Mouse (Mus musculus) brown adipose tissue, adult 24 weeks (tissue): ENCODE data around the gene Nhlrc2. TPM values are rescaled to one million over a fixed set of nuclear protein-coding genes. Genes with fewer than 3 reads are reported as not detected.
"Not testable (repeated sequence)": the region's sequence is repeated elsewhere in the genome, so short reads cannot be mapped to it uniquely, and the experiment has no call there.

ENCODE experiments used
- H3K27ac ChIP-seq: fragments of 200-500 bp; replicated peaks from 2 replicates; pipeline ENCODE4 v1.5.1; 2012; ENCODE audit warnings: low read depth, mild to moderate bottlenecking, low read length
- H3K4me1 ChIP-seq: fragments of 200-500 bp; 2 replicates; pipeline ENCODE4 v1.6.1; 2012; ENCODE audit warnings: low read length, mixed read lengths; ENCODE audit not compliant: control insufficient read depth, insufficient read depth, insufficient read length
- H3K4me3 ChIP-seq: fragments of 200-500 bp; 2 replicates; pipeline ENCODE4 v1.5.1; 2012; ENCODE audit warnings: low read depth, mild to moderate bottlenecking, low read length, moderate library complexity; ENCODE audit not compliant: insufficient read depth
- polyA plus RNA-seq: library from polyadenylated mRNA; stranded (reverse); fragments of >200 nt; gene quantifications from 2 replicates; pipeline ENCODE4 v1.2.4, GENCODE M21; 2012; ENCODE audit not compliant: missing spikeins, insufficient read depth, insufficient read length

The Nhlrc2 gene
- polyA plus RNA-seq, result 9.3 and 9.9 TPM in 2 replicates

DNA sequence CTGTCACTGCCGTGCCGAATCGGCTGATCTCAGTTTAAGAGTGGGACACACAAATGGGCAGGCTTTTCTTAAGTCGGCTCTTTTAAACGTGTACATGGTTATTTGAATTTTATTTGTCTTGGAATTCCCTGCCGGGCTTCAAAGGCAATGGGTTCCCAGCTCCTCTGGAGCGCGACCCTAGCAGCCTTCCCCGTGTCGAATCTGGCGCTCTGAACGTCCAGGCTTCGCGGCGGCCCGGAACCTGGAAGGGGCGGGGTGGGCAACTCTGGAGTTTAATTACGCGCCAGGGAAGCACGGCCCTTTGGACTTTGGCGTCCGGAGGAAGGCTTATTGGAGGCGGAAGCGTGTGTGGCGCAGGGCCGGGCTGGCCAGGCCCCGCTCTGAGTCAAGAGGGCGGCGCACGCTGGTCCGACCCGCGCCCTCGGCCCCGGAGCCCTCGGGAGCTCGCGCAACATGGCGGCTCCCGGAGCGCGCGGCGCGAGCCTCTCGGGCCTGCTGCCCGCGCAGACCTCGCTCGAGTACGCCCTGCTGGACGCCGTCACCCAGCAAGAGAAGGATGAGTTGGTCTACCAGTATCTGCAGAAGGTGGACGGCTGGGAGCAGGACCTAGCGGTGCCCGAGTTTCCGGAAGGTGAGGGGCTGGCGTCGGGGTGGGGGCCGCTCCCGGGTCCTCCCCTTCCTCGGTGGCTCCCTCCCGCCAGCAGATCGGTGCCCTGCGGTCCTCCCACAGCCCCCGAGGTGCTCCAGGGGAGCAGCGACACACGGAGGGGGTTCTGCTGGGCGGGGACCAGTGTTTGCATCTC is at the start of gene Nhlrc2:
TSS of gene Nhlrc2 (plus strand) at position 32 of the 803 bp plus-strand sequence.
- H3K4me3 ChIP-seq, result peak within 1 kb of the TSS; percentile 96
- H3K27ac ChIP-seq, result peak within 1 kb of the TSS; percentile 93

DNA sequence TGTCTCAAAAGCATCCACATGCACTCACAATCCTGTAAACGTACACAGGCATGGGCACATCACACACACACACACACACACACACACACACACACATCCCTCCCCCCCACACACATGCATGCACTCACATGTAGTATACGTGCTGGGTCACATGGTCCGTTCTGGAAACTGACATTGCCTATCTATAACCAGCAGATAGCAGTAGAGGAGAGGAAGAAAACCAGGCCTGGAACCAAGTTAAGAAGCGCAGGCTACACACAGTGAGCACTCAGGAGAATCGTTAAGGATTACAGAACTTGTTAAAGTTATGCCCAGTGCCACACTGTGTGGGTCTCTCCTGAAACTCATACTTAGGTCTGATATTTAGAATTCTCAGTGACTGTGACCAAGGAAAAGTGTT is 45.0 kb upstream of the Nhlrc2 start:
- not testable (repeated sequence) for H3K4me1 ChIP-seq, H3K27ac ChIP-seq

More for the DNA sequence above, at the start of gene Nhlrc2:
- H3K4me1 ChIP-seq, result no peaks in the 10 kb centered on the region

GRCm38 (mm10) chr19:56503525-56503924 is 44.5 kb upstream of the Nhlrc2 start:
- not testable (repeated sequence) for H3K4me3 ChIP-seq, H3K27ac ChIP-seq, H3K4me1 ChIP-seq

More for the DNA sequence above, 45.0 kb upstream of the Nhlrc2 start:
- not testable (repeated sequence) for H3K4me3 ChIP-seq

DNA sequence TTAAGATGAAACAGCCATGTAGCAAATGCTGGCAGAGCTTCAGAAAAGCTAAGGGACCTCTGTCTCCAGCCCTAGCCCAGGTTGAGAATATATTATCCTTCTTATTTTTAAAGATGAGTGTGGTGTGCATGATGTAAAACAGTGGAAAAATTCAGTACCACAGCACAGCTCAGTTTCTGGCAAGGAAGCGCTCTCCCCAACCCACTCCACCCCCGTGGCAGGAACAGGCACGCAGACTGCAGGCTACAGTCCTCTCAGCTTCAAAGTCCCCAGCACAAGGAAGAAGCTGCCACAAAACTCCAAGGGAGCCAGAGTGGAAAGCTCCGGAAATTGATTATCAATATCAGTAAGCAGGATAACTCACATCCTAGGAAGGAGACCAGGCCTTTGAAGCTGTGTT is 36.9 kb upstream of the Nhlrc2 start:
- not testable (repeated sequence) for H3K4me1 ChIP-seq, H3K27ac ChIP-seq, H3K4me3 ChIP-seq

GRCm38 (mm10) chr19:56513527-56513926 is 34.5 kb upstream of the Nhlrc2 start:
- not testable (repeated sequence) for H3K4me1 ChIP-seq, H3K4me3 ChIP-seq, H3K27ac ChIP-seq

GRCm38 (mm10) chr19:56519408-56519807 is 28.7 kb upstream of the Nhlrc2 start:
- not testable (repeated sequence) for H3K4me3 ChIP-seq, H3K27ac ChIP-seq, H3K4me1 ChIP-seq

- H3K4me1 ChIP-seq, H3K27ac ChIP-seq, H3K4me3 ChIP-seq: not testable (repeated sequence)
Observed at GRCm38 (mm10) chr19:56530529-56530928, 17.5 kb upstream of the Nhlrc2 start.

DNA sequence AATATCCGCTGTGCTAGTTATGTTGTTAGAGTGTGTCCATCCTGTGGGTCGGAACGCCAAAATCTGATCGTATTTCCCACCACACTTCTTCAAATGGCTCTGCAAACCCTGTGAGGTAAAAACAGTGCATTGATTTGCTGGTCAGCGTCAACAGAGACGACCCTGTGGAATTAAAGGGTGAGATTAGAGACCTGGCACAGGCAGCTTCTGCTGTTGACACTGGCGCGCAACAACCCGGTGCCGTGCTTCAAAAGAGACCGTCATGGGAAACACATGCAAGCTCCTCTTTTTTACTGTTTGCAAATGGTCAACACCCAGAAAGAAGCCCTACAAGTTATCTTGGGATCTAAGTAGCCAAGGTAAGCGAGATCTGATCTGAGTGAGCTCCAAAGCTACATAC is 16.8 kb upstream of the Nhlrc2 start:
- Histone ChIP-seq H3K4me1 (peaks cover 5% of the 10 kb centered on the region), H3K27ac (no peak overlapping the region), H3K4me3 (no peak overlapping the region)

DNA sequence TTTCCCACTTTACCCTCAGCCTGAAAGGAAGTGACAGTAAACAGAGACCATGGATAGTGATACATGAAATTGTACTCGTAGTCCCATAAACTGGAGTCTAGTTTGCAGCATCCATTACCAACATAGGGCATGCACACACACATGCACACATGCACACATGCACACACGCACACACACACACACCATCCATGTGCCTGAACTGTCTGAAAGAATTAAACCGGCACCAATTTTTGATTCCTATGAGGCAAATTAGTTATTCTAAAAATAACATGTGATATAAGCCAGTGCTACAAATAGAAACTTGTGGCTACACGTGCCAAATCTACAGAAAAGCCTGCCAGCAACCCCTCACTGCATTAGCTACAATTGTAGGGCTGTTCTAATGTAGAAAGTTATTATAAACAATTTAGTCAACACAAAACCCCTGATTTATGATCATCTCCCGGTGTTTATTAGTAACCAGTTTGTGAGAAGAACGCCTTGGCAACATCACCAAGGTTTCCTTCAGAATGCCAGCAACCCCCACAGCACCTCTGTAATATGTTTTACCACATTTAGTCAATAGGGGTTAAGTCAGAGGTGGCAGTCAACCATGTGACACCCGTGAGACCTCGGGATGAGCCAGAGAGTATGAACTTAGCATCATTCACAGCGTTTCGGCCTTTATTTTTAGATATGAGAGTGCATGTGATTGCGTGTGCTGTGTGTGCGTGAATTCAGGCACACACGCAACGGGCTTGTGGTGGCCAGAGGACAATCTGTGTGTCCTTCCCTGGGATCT is 14.6 kb upstream of the Nhlrc2 start:
- H3K27ac ChIP-seq, result peak overlapping the region; percentile 93
- peaks cover 5% of the 10 kb centered on the region for H3K4me1 ChIP-seq
- no peak overlapping the region for H3K4me3 ChIP-seq

DNA sequence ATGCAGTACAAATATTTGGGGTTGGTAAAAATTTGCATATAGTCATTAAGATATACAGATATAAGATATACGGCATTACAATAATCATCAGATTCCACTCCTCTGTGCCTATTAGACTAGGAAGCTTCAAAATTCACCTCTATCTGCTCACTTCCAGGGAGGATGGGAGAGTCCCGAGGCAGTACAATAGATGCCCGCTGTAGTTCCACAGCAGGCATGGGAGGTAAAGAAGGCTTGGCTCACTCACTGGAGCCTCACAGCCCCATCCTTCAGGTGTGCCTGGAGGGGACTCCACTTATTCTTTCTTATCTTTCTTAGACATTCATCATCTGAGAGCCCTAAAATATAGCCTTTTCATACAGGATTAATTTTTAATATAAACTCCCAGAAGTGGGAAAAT is 13.7 kb upstream of the Nhlrc2 start:
- Histone ChIP-seq H3K4me1 (peaks cover 5% of the 10 kb centered on the region), H3K27ac (peak overlapping the region; percentile 95), H3K4me3 (no peak overlapping the region)

- peaks cover 5% of the 10 kb centered on the region for H3K4me1 ChIP-seq
- no peak overlapping the region for H3K4me3 ChIP-seq
- H3K27ac ChIP-seq, result peak overlapping the region; percentile 95
Observed at GRCm38 (mm10) chr19:56535064-56535463, 13.0 kb upstream of the Nhlrc2 start.

DNA sequence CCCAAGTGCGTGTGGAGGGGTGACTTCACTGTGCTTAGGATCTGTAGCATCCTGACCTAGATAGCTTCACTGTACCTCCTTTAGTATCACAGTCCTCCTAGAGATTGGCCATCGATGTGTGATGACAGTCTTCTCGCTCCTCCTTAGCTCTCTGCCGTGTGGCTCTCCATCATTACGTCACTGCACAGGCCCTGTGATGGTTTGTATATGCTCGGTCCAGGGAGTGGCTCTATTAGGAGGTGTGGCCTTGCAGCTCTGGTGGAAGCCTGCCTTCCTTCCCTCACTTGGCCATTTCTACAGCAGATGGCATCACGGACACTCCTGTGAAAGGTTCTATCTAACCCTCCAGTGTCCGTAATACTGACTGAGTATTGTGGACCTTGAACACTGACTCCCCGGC is 12.3 kb upstream of the Nhlrc2 start:
- no peak overlapping the region for H3K4me3 ChIP-seq
- peaks cover 5% of the 10 kb centered on the region for H3K4me1 ChIP-seq
- peak overlapping the region; percentile 84 for H3K27ac ChIP-seq

DNA sequence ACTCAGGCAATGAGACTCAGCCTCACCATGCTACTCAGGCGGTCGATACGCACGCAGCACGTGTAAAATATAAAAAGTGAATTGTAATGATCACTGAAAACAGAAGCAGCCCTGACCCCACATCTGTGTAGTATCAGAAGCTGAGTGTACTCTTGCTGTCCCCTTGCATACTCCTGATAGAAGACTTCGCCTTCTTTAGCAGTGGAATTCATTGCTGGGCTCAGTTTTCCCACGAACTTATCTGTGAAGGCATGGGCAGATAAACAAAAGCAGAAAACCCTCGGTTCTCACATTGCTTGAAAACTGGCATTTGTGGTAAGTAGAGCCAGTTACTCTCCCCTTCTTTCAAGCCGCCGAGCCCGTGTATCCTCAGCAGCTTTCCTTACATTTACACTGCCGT is 4.7 kb upstream of the Nhlrc2 start:
- Histone ChIP-seq H3K4me3 (no peak overlapping the region), H3K4me1 (no peaks in the 10 kb centered on the region), H3K27ac (no peak overlapping the region)

GRCm38 (mm10) chr19:56544681-56545388 is 3.2 kb upstream of the Nhlrc2 start:
- no peak overlapping the region for H3K4me3 ChIP-seq
- H3K27ac ChIP-seq, result no peak overlapping the region
- no peaks in the 10 kb centered on the region for H3K4me1 ChIP-seq

- no peaks in the 10 kb centered on the region for H3K4me1 ChIP-seq
- H3K4me3 ChIP-seq, result no peak overlapping the region
- H3K27ac ChIP-seq, result no peak overlapping the region
Observed at GRCm38 (mm10) chr19:56546031-56546430, 2.0 kb upstream of the Nhlrc2 start.
